ENCODE assay signal across 7 mouse cellular contexts in genomic region chr4:155668689-155669597, GRCm38 (mm10). TPM values are rescaled to one million over a fixed set of nuclear protein-coding genes. Genes with fewer than 3 reads are reported as not detected.
DNase-seq lines count a peak whose midpoint lies in the region; ATAC-seq and TF ChIP-seq lines count a peak whose summit lies in the region.

TSS of gene Mib2 (minus strand) at chr4:155669198.

- H3K36me3 ChIP-seq in embryonic facial prominence, embryonic 10.5 days (replicated peaks): peaks cover 12% of the 10 kb centered on the region; the same call in 1 of the 2 replicates
- peaks cover 6% of the 10 kb centered on the region; the same call in 1 of the 2 replicates for H3K36me3 ChIP-seq in intestine, postnatal 0 days (ENCODE audit: control insufficient read depth, insufficient read depth)
- no peaks in the 10 kb centered on the region for H3K36me3 ChIP-seq in midbrain, embryonic 12.5 days
- H3K36me3 ChIP-seq in small intestine, adult 2 months (ENCODE audit: control insufficient read depth, insufficient read depth, low read length): 0 out of 2 replicates have a peak, but pooled peaks cover 2% of the 10 kb centered on the region

- peak; percentile 97 for DNase-seq in adrenal gland, postnatal 10 days
- DNase-seq in embryonic facial prominence, embryonic 10.5 days (ENCODE audit: low spot score): peak; percentile 98
- DNase-seq in gonadal fat pad, adult 2 months (ENCODE audit: low read depth): peak; percentile 72
- DNase-seq in left cerebral cortex, postnatal 4 days: peak; percentile 98

- H3K4me2 ChIP-seq in intestine, postnatal 0 days (replicated peaks; ENCODE audit: low read depth): peak within 1 kb of the TSS; percentile 93
- peak within 1 kb of the TSS; percentile 96 for H3K4me2 ChIP-seq in midbrain, embryonic 12.5 days (replicated peaks)

- peak within 1 kb of the TSS; percentile 75 for H3K9ac ChIP-seq in intestine, postnatal 0 days (ENCODE audit: low read depth, low read length)
- H3K9ac ChIP-seq in midbrain, embryonic 12.5 days (replicated peaks): peak within 1 kb of the TSS; percentile 79

- no peak for TF ChIP-seq CTCF in intestine, postnatal 0 days (IDR thresholded peaks at IDR 0.05; ENCODE audit: low read depth)
- no peak for TF ChIP-seq CTCF in small intestine, adult 2 months (IDR thresholded peaks at IDR 0.05; ENCODE audit: extremely low read depth, insufficient read length, insufficient replicate concordance, low read depth, low read length)

- WGBS in embryonic facial prominence, embryonic 10.5 days: under 1% methylated on average over 73 of the region's 73 CpGs
- WGBS in intestine, postnatal 0 days: under 1% methylated on average over 73 of the region's 73 CpGs
- WGBS in midbrain, embryonic 12.5 days: under 1% methylated on average over 73 of the region's 73 CpGs
- 1% methylated on average over 73 of the region's 73 CpGs for WGBS in small intestine, adult 2 months

- peak within 1 kb of the TSS; percentile 86 for H3K27ac ChIP-seq in embryonic facial prominence, embryonic 10.5 days (replicated peaks)
- peak within 1 kb of the TSS; percentile 70 for H3K27ac ChIP-seq in intestine, postnatal 0 days (ENCODE audit: low read depth, low read length)
- H3K27ac ChIP-seq in midbrain, embryonic 12.5 days (replicated peaks): peak within 1 kb of the TSS; percentile 76
- H3K27ac ChIP-seq in small intestine, adult 2 months (ENCODE audit: insufficient read depth, low read depth, low read length): peak within 1 kb of the TSS; percentile 86

- peaks cover 12% of the 10 kb centered on the region for H3K4me1 ChIP-seq in embryonic facial prominence, embryonic 10.5 days
- H3K4me1 ChIP-seq in intestine, postnatal 0 days (replicated peaks; ENCODE audit: control insufficient read depth, insufficient read depth, low read length): 0 out of 2 replicates have a peak, but pooled peaks cover 5% of the 10 kb centered on the region
- peaks cover 13% of the 10 kb centered on the region for H3K4me1 ChIP-seq in midbrain, embryonic 12.5 days
- peaks cover 7% of the 10 kb centered on the region; the same call in 1 of the 2 replicates for H3K4me1 ChIP-seq in small intestine, adult 2 months (ENCODE audit: control insufficient read depth, insufficient read depth, insufficient read length, low read length)

- H3K9me3 ChIP-seq in embryonic facial prominence, embryonic 10.5 days: no peaks in the 10 kb centered on the region
- H3K9me3 ChIP-seq in intestine, postnatal 0 days (ENCODE audit: control insufficient read depth): no peaks in the 10 kb centered on the region
- no peaks in the 10 kb centered on the region for H3K9me3 ChIP-seq in midbrain, embryonic 12.5 days

- intact Hi-C loops in left cerebral cortex, postnatal 4 days (cut with DNase I): no loop called here

- peak within 1 kb of the TSS; percentile 84 for H3K4me3 ChIP-seq in embryonic facial prominence, embryonic 10.5 days
- peak within 1 kb of the TSS; percentile 89 for H3K4me3 ChIP-seq in intestine, postnatal 0 days (ENCODE audit: low read depth, low read length)
- peak within 1 kb of the TSS; percentile 85 for H3K4me3 ChIP-seq in midbrain, embryonic 12.5 days
- H3K4me3 ChIP-seq in small intestine, adult 2 months (ENCODE audit: low read depth, low read length): peak within 1 kb of the TSS; percentile 77

- peak; percentile 53; the same call in 1 of the 2 replicates for TF ChIP-seq POLR2A in small intestine, adult 2 months (IDR thresholded peaks at IDR 0.05; ENCODE audit: low read depth, low read length)

- H3K27me3 ChIP-seq in embryonic facial prominence, embryonic 10.5 days (replicated peaks; ENCODE audit: low read depth, poor library complexity, severe bottlenecking): no peaks in the 10 kb centered on the region
- no peaks in the 10 kb centered on the region for H3K27me3 ChIP-seq in intestine, postnatal 0 days (replicated peaks; ENCODE audit: control insufficient read depth, insufficient read depth, low read length)
- H3K27me3 ChIP-seq in midbrain, embryonic 12.5 days: 0 out of 2 replicates have a peak, but pooled peaks cover 4% of the 10 kb centered on the region
- H3K27me3 ChIP-seq in small intestine, adult 2 months (ENCODE audit: control insufficient read depth, insufficient read depth, low read length): no peaks in the 10 kb centered on the region

- ATAC-seq in intestine, postnatal 0 days: peak; percentile 96
- peak; percentile 98 for ATAC-seq in midbrain, embryonic 12.5 days (ENCODE audit: low FRiP score, low read depth)

RNA-seq across cellular contexts. Expression of gene Mib2, which starts in this region (rescaled TPM):
- total RNA-seq in adrenal gland, postnatal 10 days (2021): 10 to 100 TPM; 36.3 to 40.4 TPM
- polyA plus RNA-seq in embryonic facial prominence, embryonic 10.5 days (2016; fragmentation: Nextera tagmentation; extraction: Ambion mirVana): 19.3 and 20.0 TPM in 2 replicates
- 52.9 TPM in 2 replicates for polyA plus RNA-seq in gonadal fat pad, adult 2 months (2012; rRNA removed)
- 8.2 and 10.5 TPM in 2 replicates for polyA plus RNA-seq in intestine, postnatal 0 days (2015; fragmentation: Nextera tagmentation; extraction: Ambion mirVana)
- total RNA-seq in left cerebral cortex, postnatal 4 days (2021): 100 to 1,000 TPM in 1 of 2 experiments, 10 to 100 TPM in 1; 91.0 to 105 TPM
- polyA plus RNA-seq in midbrain, embryonic 12.5 days (2016; fragmentation: Nextera tagmentation; extraction: Ambion mirVana): 32.7 and 35.0 TPM in 2 replicates
- 46.3 and 85.4 TPM in 2 replicates for polyA plus RNA-seq in small intestine, adult 2 months (2012; rRNA removed)

Comparison
In these comparisons a context has a peak if more than half of its experiments do, and no peak if none do; other contexts are left out.
1. Peak in every context shown above with its lines: DNase-seq, ATAC-seq, H3K4me3 ChIP-seq and H3K27ac ChIP-seq.